Mouse (Mus musculus): ENCODE measurements at regions not wholly inside any gene's neighbourhood (a gene's known extent, or its start where the extent isn't known, plus 50 kb on each side); places are given as distances from the start of the nearest gene placed in this dataset.
A peak's percentile ranks its signal among the peaks of the same experiment; 100 is the strongest.

GRCm38 (mm10) chr13:88088259-88088658 is 733.0 kb upstream of the Edil3 start:
- no peaks in the 10 kb centered on the region for H3K4me1 ChIP-seq
- H3K9ac ChIP-seq (replicated peaks), result no peak overlapping the region
- ATAC-seq (ENCODE audit: low FRiP score), result peak; percentile 53
- H3K4me3 ChIP-seq (replicated peaks), result no peak overlapping the region
- H3K36me3 ChIP-seq, result no peaks in the 10 kb centered on the region
- no peak overlapping the region for H3K27ac ChIP-seq (replicated peaks)
- no peaks in the 10 kb centered on the region for H3K9me3 ChIP-seq (replicated peaks)
- no peak overlapping the region for H3K4me2 ChIP-seq
- WGBS, result 36% methylated on average over 2 of the region's 2 CpGs
- no peaks in the 10 kb centered on the region for H3K27me3 ChIP-seq (replicated peaks)

All from neural tube, embryonic 15.5 days (tissue).